Mouse (Mus musculus) limb, embryonic 15.5 days (tissue): ENCODE data around the gene A430005L14Rik. TPM values are rescaled to one million over a fixed set of nuclear protein-coding genes. Genes with fewer than 3 reads are reported as not detected.

ENCODE experiments used
- ATAC-seq: fragments of 200-750 bp; cut with Nextera tagmentation; 2 replicates; pipeline ENCODE4 v1.8.0; 2017; ENCODE audit warnings: low read depth, moderate TSS enrichment; ENCODE audit not compliant: insufficient number of reproducible peaks, low FRiP score, low TSS enrichment
- H3K27ac ChIP-seq: fragments of 300-500 bp; sonication (generic); 2 replicates; pipeline ENCODE4 v1.5.1; 2015; ENCODE audit warnings: moderate library complexity, mild to moderate bottlenecking, inconsistent platforms
- H3K27me3 ChIP-seq: fragments of 300-500 bp; sonication (generic); 2 replicates; pipeline ENCODE4 v1.6.1; 2015; ENCODE audit warnings: inconsistent platforms
- H3K36me3 ChIP-seq: fragments of 300-500 bp; sonication (generic); 2 replicates; pipeline ENCODE4 v1.6.1; 2015; ENCODE audit warnings: inconsistent platforms
- H3K4me1 ChIP-seq: fragments of 300-500 bp; sonication (generic); 2 replicates; pipeline ENCODE4 v1.6.1; 2015; ENCODE audit warnings: inconsistent platforms
- H3K4me2 ChIP-seq: fragments of 300-500 bp; sonication (generic); 2 replicates; pipeline ENCODE4 v1.6.1; 2015; ENCODE audit warnings: mild to moderate bottlenecking, inconsistent platforms
- H3K4me3 ChIP-seq: fragments of 300-500 bp; sonication (generic); 2 replicates; pipeline ENCODE4 v1.5.1; 2015; ENCODE audit warnings: mild to moderate bottlenecking, inconsistent platforms
- H3K9ac ChIP-seq: fragments of 300-500 bp; sonication (generic); 2 replicates; pipeline ENCODE4 v1.6.1; 2015; ENCODE audit warnings: inconsistent platforms
- H3K9me3 ChIP-seq: fragments of 300-500 bp; sonication (generic); 2 replicates; pipeline ENCODE4 v1.6.1; 2016; ENCODE audit warnings: inconsistent platforms
- WGBS: fragments of 180-500 bp; shearing (Covaris S2); methylation state at CpG from one replicate; pipeline ENCODE4 v1.1.7; 2015; 5-methylcytosine and 5-hydroxymethylcytosine counted together
- polyA plus RNA-seq: library from polyadenylated mRNA; unstranded; fragments of >200 nt; fragmentation: Nextera tagmentation; extraction: Ambion mirVana; gene quantifications from 2 replicates; pipeline ENCODE4 v1.2.1, GENCODE M21; 2015

A430005L14Rik gene
- polyA plus RNA-seq, 1 experiment from 2014 or later = 66.7 TPM

DNA sequence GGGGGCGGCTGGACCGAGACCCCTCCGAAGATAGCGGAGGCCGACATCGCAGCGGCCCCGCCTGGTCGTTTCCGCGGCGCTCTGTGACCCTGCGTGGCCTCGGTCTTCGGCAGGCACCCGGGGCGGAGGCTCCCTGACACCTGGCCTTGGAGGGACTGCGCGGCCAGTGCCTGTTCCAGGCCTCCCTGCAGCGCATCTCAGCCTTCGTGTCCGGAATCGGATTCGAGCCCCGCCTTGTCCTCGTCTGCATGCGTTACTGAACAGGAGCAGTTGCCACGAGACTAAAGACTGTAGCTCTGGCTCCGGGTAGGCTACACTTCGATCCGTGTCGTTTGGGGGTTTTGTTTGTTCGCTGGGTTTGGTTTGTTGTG, 18.2 kb downstream of the A430005L14Rik start:
- Histone ChIP-seq H3K4me2 (peak overlapping the region; percentile 94), H3K4me3 (peak overlapping the region; percentile 65), H3K27ac (peak overlapping the region; percentile 35; the same call in 1 of the 2 replicates), H3K36me3 (peaks cover 28% of the 10 kb centered on the region), H3K27me3 (no peaks in the 10 kb centered on the region), H3K9ac (peak overlapping the region; percentile 71), H3K9me3 (no peaks in the 10 kb centered on the region), H3K4me1 (peaks cover 28% of the 10 kb centered on the region)
- ATAC-seq = peak; percentile 13; the same call in 1 of the 2 replicates
- under 1% methylated on average over 33 of the region's 33 CpGs for WGBS

DNA sequence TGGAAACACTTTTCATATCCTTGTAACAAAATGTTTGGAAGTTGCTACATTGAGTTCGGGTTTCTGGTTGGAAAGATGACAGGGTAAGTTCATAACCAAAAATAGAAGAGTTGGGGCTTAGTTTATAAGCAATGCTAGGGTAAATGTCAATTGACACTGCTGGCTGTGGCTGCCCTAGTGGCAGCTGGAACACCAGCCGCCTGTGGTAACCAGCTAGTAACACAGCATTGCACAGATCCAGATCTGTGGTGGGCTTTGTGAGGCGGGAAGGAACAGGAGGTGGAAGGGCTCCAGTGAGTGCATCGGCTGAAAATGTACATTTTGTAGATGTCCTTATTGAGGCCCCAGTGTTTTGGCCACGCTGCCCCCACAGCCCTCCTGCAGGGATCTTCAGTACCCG, 18.7 kb downstream of the A430005L14Rik start:
- ATAC-seq = no peak
- H3K27ac ChIP-seq = no peak overlapping the region
- no peaks in the 10 kb centered on the region for H3K9me3 ChIP-seq
- no peaks in the 10 kb centered on the region for H3K27me3 ChIP-seq
- 28% methylated on average over 6 of the region's 6 CpGs for WGBS
- H3K9ac ChIP-seq = peak overlapping the region; percentile 71
- peaks cover 28% of the 10 kb centered on the region for H3K4me1 ChIP-seq
- peak overlapping the region; percentile 65 for H3K4me3 ChIP-seq
- H3K4me2 ChIP-seq = peak overlapping the region; percentile 94
- H3K36me3 ChIP-seq = peaks cover 28% of the 10 kb centered on the region

DNA sequence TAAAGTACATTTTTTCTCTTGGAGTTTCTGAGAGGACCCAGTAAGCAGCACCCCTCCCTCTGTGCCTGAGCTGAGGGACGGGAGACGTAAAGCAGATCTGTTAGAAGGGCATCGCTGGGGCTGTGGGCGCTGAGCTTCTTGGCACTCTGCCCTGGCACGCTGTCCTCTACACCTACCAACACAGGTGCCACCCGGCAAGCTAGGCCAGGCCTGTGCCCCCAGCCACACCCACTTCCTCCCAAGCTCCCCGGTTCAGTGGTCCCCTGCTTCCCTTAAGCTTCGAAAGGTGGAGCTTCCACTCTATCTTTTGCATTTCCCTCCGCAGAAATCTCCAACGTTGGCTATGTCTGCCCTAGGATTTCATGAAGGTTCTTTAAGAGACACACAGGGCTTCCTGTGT, 22.2 kb downstream of the A430005L14Rik start:
- Histone ChIP-seq H3K9me3 (no peaks in the 10 kb centered on the region), H3K4me3 (no peak overlapping the region), H3K36me3 (peaks cover 48% of the 10 kb centered on the region), H3K9ac (no peak overlapping the region), H3K27ac (no peak overlapping the region), H3K4me2 (no peak overlapping the region), H3K27me3 (no peaks in the 10 kb centered on the region), H3K4me1 (peaks cover 20% of the 10 kb centered on the region)
- no peak for ATAC-seq
- 84% methylated on average over 10 of the region's 10 CpGs for WGBS

DNA sequence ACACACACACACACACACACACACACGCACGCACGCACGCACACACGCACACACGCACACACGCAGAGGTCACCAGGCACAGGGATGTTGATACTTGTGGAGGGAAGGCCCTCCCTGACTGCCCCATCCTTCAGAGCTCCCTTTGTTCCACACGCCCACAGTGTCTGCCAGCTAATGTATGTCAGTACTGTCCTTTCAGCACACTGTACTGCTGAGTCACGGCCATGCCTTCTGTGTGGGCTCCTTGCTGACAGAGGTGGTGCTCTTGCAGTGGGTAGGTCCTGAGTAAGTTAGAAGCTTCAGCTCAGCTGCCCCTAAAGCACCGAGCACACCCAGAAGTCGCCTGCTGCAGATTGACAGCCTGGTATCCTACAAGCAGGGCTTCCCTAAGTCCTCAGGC, 23.4 kb downstream of the A430005L14Rik start:
- Histone ChIP-seq H3K9ac (no peak overlapping the region), H3K27ac (no peak overlapping the region), H3K36me3 (peaks cover 60% of the 10 kb centered on the region), H3K9me3 (no peaks in the 10 kb centered on the region), H3K4me2 (no peak overlapping the region), H3K4me3 (no peak overlapping the region), H3K27me3 (no peaks in the 10 kb centered on the region), H3K4me1 (peaks cover 17% of the 10 kb centered on the region)
- WGBS = 94% methylated on average over 11 of the region's 11 CpGs
- no peak for ATAC-seq

DNA sequence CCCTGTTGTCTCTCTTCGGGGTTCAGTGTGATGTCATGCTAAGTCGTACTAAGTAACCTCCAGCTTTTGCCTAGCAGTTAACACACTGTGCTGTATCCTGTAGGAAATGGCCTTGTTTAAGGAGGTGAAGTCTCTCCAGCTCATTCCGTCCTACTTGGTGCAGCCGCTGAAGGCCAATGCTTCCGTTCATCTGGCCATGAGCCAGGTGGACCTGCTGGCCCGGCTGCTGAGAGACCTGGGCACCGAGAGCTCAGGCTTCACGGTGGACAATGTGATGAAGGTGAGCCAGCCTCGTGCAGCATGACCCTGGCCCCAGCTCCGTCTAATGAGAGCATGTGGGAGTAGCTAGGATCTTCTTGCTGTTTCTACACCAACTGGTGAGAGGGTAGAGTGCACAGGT, 35.7 kb downstream of the A430005L14Rik start:
- 89% methylated on average over 10 of the region's 10 CpGs for WGBS
- Histone ChIP-seq H3K9me3 (no peaks in the 10 kb centered on the region), H3K36me3 (peaks cover 88% of the 10 kb centered on the region), H3K27me3 (no peaks in the 10 kb centered on the region), H3K9ac (no peak overlapping the region), H3K4me3 (no peak overlapping the region), H3K4me2 (no peak overlapping the region), H3K4me1 (no peaks in the 10 kb centered on the region), H3K27ac (no peak overlapping the region)
- no peak for ATAC-seq

- Histone ChIP-seq H3K27me3 (no peaks in the 10 kb centered on the region), H3K36me3 (peaks cover 88% of the 10 kb centered on the region), H3K27ac (no peak overlapping the region), H3K4me1 (no peaks in the 10 kb centered on the region), H3K9ac (no peak overlapping the region), H3K4me3 (no peak overlapping the region), H3K9me3 (no peaks in the 10 kb centered on the region), H3K4me2 (no peak overlapping the region)
- ATAC-seq = no peak
- WGBS = 86% methylated on average over 8 of the region's 8 CpGs
These were observed 36.5 kb downstream of the A430005L14Rik start for GRCm38 (mm10) chr4:153993505-153993904.

DNA sequence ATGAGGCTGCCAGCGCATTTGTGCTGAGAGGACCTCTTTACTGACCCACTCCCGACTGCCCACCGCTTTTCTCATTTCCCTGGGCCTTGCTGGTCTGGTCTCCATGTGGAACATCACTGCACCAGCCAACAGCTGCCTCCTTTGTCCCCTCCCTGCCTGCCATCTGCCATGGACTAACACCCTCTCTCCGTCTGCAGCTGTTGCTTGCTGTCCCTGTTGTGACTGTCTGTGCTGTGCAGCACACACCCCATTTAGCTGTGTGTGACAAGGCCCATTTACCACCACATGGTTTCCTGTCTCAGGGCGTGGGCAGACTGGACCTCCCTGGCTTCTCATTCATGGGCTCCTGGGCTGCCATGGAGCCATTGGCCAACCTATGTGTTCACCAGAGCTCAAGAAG, 48.5 kb downstream of the A430005L14Rik start:
- Histone ChIP-seq H3K9me3 (no peaks in the 10 kb centered on the region), H3K27ac (no peak overlapping the region), H3K4me3 (no peak overlapping the region), H3K36me3 (peaks cover 61% of the 10 kb centered on the region), H3K27me3 (no peaks in the 10 kb centered on the region), H3K9ac (no peak overlapping the region), H3K4me1 (no peaks in the 10 kb centered on the region), H3K4me2 (no peak overlapping the region)
- WGBS = 87% methylated on average over 5 of the region's 5 CpGs
- ATAC-seq = no peak

DNA sequence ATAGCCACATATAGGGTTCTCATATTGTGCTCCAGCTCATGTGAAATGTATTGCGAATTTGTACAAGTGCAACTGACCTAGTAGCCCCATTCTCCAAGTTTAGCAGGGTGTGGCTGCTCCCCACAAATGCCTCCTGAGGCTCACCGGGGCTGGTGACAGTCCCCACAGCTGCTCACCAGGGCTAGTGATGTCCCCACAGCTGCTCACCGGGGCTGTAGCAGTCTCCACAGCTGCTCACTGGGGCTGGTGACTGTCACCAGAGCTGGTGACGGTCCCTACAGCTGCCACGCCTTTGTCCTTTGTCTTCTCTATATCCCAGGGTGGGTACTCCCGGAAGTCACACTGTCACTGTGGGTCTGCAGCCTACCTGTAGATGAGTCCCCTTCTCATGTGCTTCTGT, 49.2 kb downstream of the A430005L14Rik start:
- Histone ChIP-seq H3K9me3 (no peaks in the 10 kb centered on the region), H3K27me3 (no peaks in the 10 kb centered on the region), H3K4me3 (no peak overlapping the region), H3K9ac (no peak overlapping the region), H3K4me2 (no peak overlapping the region), H3K36me3 (peaks cover 61% of the 10 kb centered on the region), H3K27ac (no peak overlapping the region), H3K4me1 (peaks cover 2% of the 10 kb centered on the region; the same call in 1 of the 2 replicates)
- 84% methylated on average over 6 of the region's 6 CpGs for WGBS
- no peak for ATAC-seq

DNA sequence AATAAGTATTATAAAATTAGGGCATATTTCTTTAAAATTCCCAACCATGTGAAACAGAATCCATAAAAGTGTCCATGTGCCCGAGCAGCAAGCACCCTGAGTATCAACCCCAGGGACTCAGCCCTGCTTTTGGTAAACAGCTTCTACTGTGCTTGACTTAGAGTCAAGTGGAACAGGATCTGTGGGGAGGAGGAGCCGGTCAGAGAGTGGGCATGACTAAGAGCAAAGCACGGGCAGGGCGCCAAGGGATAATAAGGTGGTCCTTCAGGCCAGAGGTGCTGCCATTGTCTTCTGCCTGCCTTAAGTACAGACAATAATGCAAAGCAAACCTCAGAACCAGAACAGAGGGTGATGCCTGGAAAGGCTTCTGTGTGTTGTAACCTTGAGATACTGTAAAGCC, 50.7 kb downstream of the A430005L14Rik start:
- peaks cover 8% of the 10 kb centered on the region for H3K4me1 ChIP-seq
- H3K27me3 ChIP-seq = no peaks in the 10 kb centered on the region
- peaks cover 50% of the 10 kb centered on the region for H3K36me3 ChIP-seq
- H3K4me3 ChIP-seq = no peak overlapping the region
- 73% methylated on average over 4 of the region's 4 CpGs for WGBS
- no peak overlapping the region for H3K27ac ChIP-seq
- no peaks in the 10 kb centered on the region for H3K9me3 ChIP-seq
- no peak overlapping the region for H3K4me2 ChIP-seq
- no peak overlapping the region for H3K9ac ChIP-seq
- ATAC-seq = no peak

GRCm38 (mm10) chr4:154010907-154011645, 54.0 kb downstream of the A430005L14Rik start:
- peak overlapping the region; percentile 17; the same call in 1 of the 2 replicates for H3K27ac ChIP-seq
- H3K27me3 ChIP-seq = no peaks in the 10 kb centered on the region

More at GRCm38 (mm10) chr4:154010907-154011645, 54.0 kb downstream of the A430005L14Rik start:
- Histone ChIP-seq H3K4me1 (peaks cover 20% of the 10 kb centered on the region), H3K9ac (peak overlapping the region; percentile 26), H3K9me3 (no peaks in the 10 kb centered on the region), H3K36me3 (peaks cover 37% of the 10 kb centered on the region), H3K4me3 (peak overlapping the region; percentile 100), H3K4me2 (peak overlapping the region; percentile 92)
- no peak; the same call in 1 of the 2 replicates for ATAC-seq
- WGBS = 26% methylated on average over 13 of the region's 13 CpGs
